Mouse (Mus musculus) lung, postnatal 14 days (tissue): ENCODE measurements at regions not wholly inside any gene's neighbourhood (a gene's known extent, or its start where the extent isn't known, plus 50 kb on each side); places are given as distances from the start of the nearest gene placed in this dataset.

Source experiments
- DNase-seq: peaks from one replicate; pipeline ENCODE4 v3.0.0; 2021

DNA sequence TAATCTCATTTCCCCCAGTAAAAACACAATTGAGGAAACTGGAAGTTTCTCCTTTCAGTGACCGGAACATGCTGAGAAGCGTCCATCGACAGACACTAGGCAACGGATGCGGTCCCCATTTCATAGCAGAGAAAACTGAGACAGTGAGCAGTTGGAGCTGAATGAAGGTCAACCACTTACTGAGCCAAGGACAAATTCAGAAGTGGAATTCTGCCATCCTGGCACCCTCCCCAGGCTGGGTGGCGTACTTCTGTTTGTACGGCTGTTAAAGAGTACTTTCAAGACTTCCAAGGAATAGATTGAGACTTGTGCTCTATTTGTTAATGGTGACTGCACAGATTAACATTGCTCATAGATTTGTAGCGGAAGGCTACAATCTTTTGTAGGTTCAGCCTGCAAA is 54.2 kb upstream of the Bhlhe40 start:
- DNase-seq, result peak; percentile 65

DNA sequence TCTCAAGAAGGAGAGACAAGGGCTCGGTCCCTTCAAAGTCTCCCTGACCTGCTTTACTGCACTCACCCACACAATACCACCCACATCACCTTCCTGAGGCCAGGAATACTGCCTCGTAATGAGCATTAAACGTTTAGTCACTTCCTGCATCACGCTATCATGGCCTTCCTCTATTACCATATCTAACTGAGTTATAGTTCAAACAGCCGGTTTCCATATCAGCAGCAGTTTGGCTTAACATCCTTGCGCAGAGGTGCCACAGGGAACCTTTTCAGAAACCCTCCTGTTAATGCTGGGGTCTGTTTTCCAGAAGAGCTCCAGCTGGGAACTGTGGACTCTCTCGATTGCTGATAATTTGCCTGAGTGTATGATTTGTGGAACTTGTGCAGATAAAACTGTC is 52.1 kb upstream of the Bhlhe40 start:
- DNase-seq, result no peak
